Mouse (Mus musculus): ENCODE data around the gene Zfp618. TPM values are rescaled to one million over a fixed set of nuclear protein-coding genes. Genes with fewer than 3 reads are reported as not detected.

Gene Zfp618
- polyA plus RNA-seq, 1 experiment from 2014 or later, result 2.6 TPM

- Histone ChIP-seq H3K4me1 (replicated peaks; ENCODE audit: control insufficient read depth, insufficient read depth, low read length) (peaks cover 8% of the 10 kb centered on the region; the same call in 1 of the 2 replicates), H3K4me2 (replicated peaks; ENCODE audit: low read depth) (no peak overlapping the region), H3K9ac (ENCODE audit: low read depth, low read length) (no peak overlapping the region), H3K27me3 (replicated peaks; ENCODE audit: control insufficient read depth, insufficient read depth, low read length) (no peaks in the 10 kb centered on the region), H3K27ac (ENCODE audit: low read depth, low read length) (peak overlapping the region; percentile 9), H3K4me3 (ENCODE audit: low read depth, low read length) (no peak overlapping the region), H3K9me3 (ENCODE audit: control insufficient read depth) (no peaks in the 10 kb centered on the region), H3K36me3 (ENCODE audit: control insufficient read depth, insufficient read depth) (no peaks in the 10 kb centered on the region)
- 30% methylated on average over 8 of the region's 8 CpGs for WGBS
- peak; percentile 84 for ATAC-seq
- no peak for TF ChIP-seq CTCF (IDR thresholded peaks at IDR 0.05; ENCODE audit: low read depth)
Observed at GRCm38 (mm10) chr4:63156726-63157634, 191.6 kb downstream of the Zfp618 start.

- Histone ChIP-seq H3K4me3 (ENCODE audit: low read depth, low read length) (no peak overlapping the region), H3K9me3 (ENCODE audit: control insufficient read depth) (no peaks in the 10 kb centered on the region), H3K27me3 (replicated peaks; ENCODE audit: control insufficient read depth, insufficient read depth, low read length) (no peaks in the 10 kb centered on the region), H3K36me3 (ENCODE audit: control insufficient read depth, insufficient read depth) (no peaks in the 10 kb centered on the region), H3K27ac (ENCODE audit: low read depth, low read length) (no peak overlapping the region), H3K4me1 (replicated peaks; ENCODE audit: control insufficient read depth, insufficient read depth, low read length) (peaks cover 8% of the 10 kb centered on the region; the same call in 1 of the 2 replicates), H3K9ac (ENCODE audit: low read depth, low read length) (no peak overlapping the region), H3K4me2 (replicated peaks; ENCODE audit: low read depth) (no peak overlapping the region)
- TF ChIP-seq CTCF (IDR thresholded peaks at IDR 0.05; ENCODE audit: low read depth), result no peak
- no peak for ATAC-seq
- WGBS, result 76% methylated on average over 7 of the region's 7 CpGs
Observed at GRCm38 (mm10) chr4:63158192-63158591, 192.8 kb downstream of the Zfp618 start.

GRCm38 (mm10) chr4:63158961-63159592 is 193.7 kb downstream of the Zfp618 start:
- peak; percentile 99 for TF ChIP-seq CTCF (IDR thresholded peaks at IDR 0.05; ENCODE audit: low read depth)
- H3K4me1 ChIP-seq (replicated peaks; ENCODE audit: control insufficient read depth, insufficient read depth, low read length), result peaks cover 8% of the 10 kb centered on the region; the same call in 1 of the 2 replicates
- H3K27ac ChIP-seq (ENCODE audit: low read depth, low read length), result peak overlapping the region; percentile 10
- no peak overlapping the region for H3K4me3 ChIP-seq (ENCODE audit: low read depth, low read length)
- no peak overlapping the region for H3K4me2 ChIP-seq (replicated peaks; ENCODE audit: low read depth)
- H3K27me3 ChIP-seq (replicated peaks; ENCODE audit: control insufficient read depth, insufficient read depth, low read length), result no peaks in the 10 kb centered on the region
- no peak overlapping the region for H3K9ac ChIP-seq (ENCODE audit: low read depth, low read length)
- no peaks in the 10 kb centered on the region for H3K9me3 ChIP-seq (ENCODE audit: control insufficient read depth)
- no peaks in the 10 kb centered on the region for H3K36me3 ChIP-seq (ENCODE audit: control insufficient read depth, insufficient read depth)
- peak; percentile 73 for ATAC-seq
- 9% methylated on average over 5 of the region's 5 CpGs for WGBS

- Histone ChIP-seq H3K27ac (ENCODE audit: low read depth, low read length) (peak overlapping the region; percentile 84), H3K9me3 (ENCODE audit: control insufficient read depth) (no peaks in the 10 kb centered on the region), H3K4me2 (replicated peaks; ENCODE audit: low read depth) (peak overlapping the region; percentile 3; the same call in 1 of the 2 replicates), H3K4me1 (replicated peaks; ENCODE audit: control insufficient read depth, insufficient read depth, low read length) (peaks cover 9% of the 10 kb centered on the region; the same call in 1 of the 2 replicates), H3K4me3 (ENCODE audit: low read depth, low read length) (no peak overlapping the region), H3K9ac (ENCODE audit: low read depth, low read length) (no peak overlapping the region), H3K36me3 (ENCODE audit: control insufficient read depth, insufficient read depth) (peaks cover 9% of the 10 kb centered on the region; the same call in 1 of the 2 replicates), H3K27me3 (replicated peaks; ENCODE audit: control insufficient read depth, insufficient read depth, low read length) (no peaks in the 10 kb centered on the region)
- ATAC-seq, result peak; percentile 39; the same call in 1 of the 2 replicates
- TF ChIP-seq CTCF (IDR thresholded peaks at IDR 0.05; ENCODE audit: low read depth), result no peak
- WGBS, result 52% methylated on average over 4 of the region's 4 CpGs
Observed at GRCm38 (mm10) chr4:63165636-63166035, 200.3 kb downstream of the Zfp618 start.

GRCm38 (mm10) chr4:63166323-63166722 is 200.9 kb downstream of the Zfp618 start:
- no peak overlapping the region for H3K4me3 ChIP-seq (ENCODE audit: low read depth, low read length)
- TF ChIP-seq CTCF (IDR thresholded peaks at IDR 0.05; ENCODE audit: low read depth), result no peak
- H3K9ac ChIP-seq (ENCODE audit: low read depth, low read length), result no peak overlapping the region
- ATAC-seq, result peak; percentile 87
- H3K27me3 ChIP-seq (replicated peaks; ENCODE audit: control insufficient read depth, insufficient read depth, low read length), result no peaks in the 10 kb centered on the region
- H3K4me1 ChIP-seq (replicated peaks; ENCODE audit: control insufficient read depth, insufficient read depth, low read length), result peaks cover 9% of the 10 kb centered on the region; the same call in 1 of the 2 replicates
- WGBS, result 53% methylated on average over 5 of the region's 5 CpGs
- no peaks in the 10 kb centered on the region for H3K9me3 ChIP-seq (ENCODE audit: control insufficient read depth)
- H3K4me2 ChIP-seq (replicated peaks; ENCODE audit: low read depth), result 0 out of 2 replicates have a peak overlapping the region, but pooled peaks have one; percentile 3
- peaks cover 9% of the 10 kb centered on the region; the same call in 1 of the 2 replicates for H3K36me3 ChIP-seq (ENCODE audit: control insufficient read depth, insufficient read depth)
- peak overlapping the region; percentile 84 for H3K27ac ChIP-seq (ENCODE audit: low read depth, low read length)

- Histone ChIP-seq H3K27ac (ENCODE audit: low read depth, low read length) (no peak overlapping the region), H3K36me3 (ENCODE audit: control insufficient read depth, insufficient read depth) (peaks cover 9% of the 10 kb centered on the region; the same call in 1 of the 2 replicates), H3K9ac (ENCODE audit: low read depth, low read length) (no peak overlapping the region), H3K4me2 (replicated peaks; ENCODE audit: low read depth) (peak overlapping the region; percentile 67), H3K4me3 (ENCODE audit: low read depth, low read length) (peak overlapping the region; percentile 46), H3K27me3 (replicated peaks; ENCODE audit: control insufficient read depth, insufficient read depth, low read length) (no peaks in the 10 kb centered on the region), H3K4me1 (replicated peaks; ENCODE audit: control insufficient read depth, insufficient read depth, low read length) (peaks cover 9% of the 10 kb centered on the region), H3K9me3 (ENCODE audit: control insufficient read depth) (no peaks in the 10 kb centered on the region)
- 45% methylated on average over 4 of the region's 4 CpGs for WGBS
- TF ChIP-seq CTCF (IDR thresholded peaks at IDR 0.05; ENCODE audit: low read depth), result no peak
- ATAC-seq, result no peak
Observed at GRCm38 (mm10) chr4:63170061-63170460, 204.7 kb downstream of the Zfp618 start.

Data from intestine, postnatal 0 days (tissue).